Mouse (Mus musculus) MEL (cell line): ENCODE results near the gene Tulp1.

Experiments
- CHD2 ChIP-seq: IDR thresholded peaks from 2 replicates; pipeline ENCODE4 v1.6.1; 2011; ENCODE audit warnings: low read length, improper control_type of control experiment
- CTCF ChIP-seq, 3 experiments: IDR thresholded peaks in 2 of 3; conservative IDR thresholded peaks in 1 of 3; 2 replicates each; pipeline ENCODE4 v1.5.1; 2011 to 2012; ENCODE audit warnings: low read length in 3 of 3, low read depth in 2 of 3, mild to moderate bottlenecking in 2 of 3, improper control_type of control experiment in 1 of 3, inconsistent platforms in 1 of 3, mixed read lengths in 1 of 3, moderate library complexity in 1 of 3; ENCODE audit not compliant: control insufficient read depth in 1 of 3, insufficient read depth in 1 of 3, poor library complexity in 1 of 3, severe bottlenecking in 1 of 3
- JUND ChIP-seq: IDR thresholded peaks from 2 replicates; pipeline ENCODE4 v1.6.1; 2011; ENCODE audit warnings: low read depth, mild to moderate bottlenecking, improper control_type of control experiment, low read length
- MXI1 ChIP-seq: IDR thresholded peaks from 2 replicates; pipeline ENCODE4 v1.6.1; 2011; ENCODE audit warnings: mild to moderate bottlenecking, low read depth, low read length, improper control_type of control experiment
- NRF1 ChIP-seq: IDR thresholded peaks from 2 replicates; pipeline ENCODE4 v1.6.1; 2014; ENCODE audit warnings: low read depth, mild to moderate bottlenecking, inconsistent platforms, low read length, improper control_type of control experiment, moderate library complexity; ENCODE audit not compliant: poor library complexity, insufficient read depth, severe bottlenecking
- POLR2A ChIP-seq, 2 experiments: IDR thresholded peaks; 2 replicates each; pipeline ENCODE4 v1.6.1; 2011 to 2012; ENCODE audit warnings: low read length in 2 of 2, mild to moderate bottlenecking in 2 of 2, control low read depth in 1 of 2, improper control_type of control experiment in 1 of 2, low read depth in 1 of 2, moderate library complexity in 1 of 2; ENCODE audit not compliant: control insufficient read depth in 1 of 2, insufficient read depth in 1 of 2, poor library complexity in 1 of 2
- POLR2AphosphoS2 ChIP-seq: IDR thresholded peaks from 2 replicates; pipeline ENCODE4 v1.6.1; 2011; ENCODE audit warnings: low read length, improper control_type of control experiment
- SIN3A ChIP-seq: IDR thresholded peaks from 2 replicates; pipeline ENCODE4 v1.6.1; 2012; ENCODE audit warnings: low read length, improper control_type of control experiment, inconsistent platforms
- USF1 ChIP-seq: IDR thresholded peaks from 2 replicates; pipeline ENCODE4 v1.6.1; 2014; ENCODE audit warnings: low read depth, mild to moderate bottlenecking, inconsistent platforms, low read length, improper control_type of control experiment, moderate library complexity
- ZC3H11A ChIP-seq: IDR thresholded peaks from 2 replicates; pipeline ENCODE4 v1.6.1; 2012; ENCODE audit warnings: low read depth, mild to moderate bottlenecking, inconsistent platforms, low read length, improper control_type of control experiment
- ZKSCAN1 ChIP-seq: IDR thresholded peaks from 2 replicates; pipeline ENCODE4 v1.6.1; 2012; ENCODE audit warnings: low read depth, mild to moderate bottlenecking, inconsistent platforms, low read length, improper control_type of control experiment, moderate library complexity

DNA sequence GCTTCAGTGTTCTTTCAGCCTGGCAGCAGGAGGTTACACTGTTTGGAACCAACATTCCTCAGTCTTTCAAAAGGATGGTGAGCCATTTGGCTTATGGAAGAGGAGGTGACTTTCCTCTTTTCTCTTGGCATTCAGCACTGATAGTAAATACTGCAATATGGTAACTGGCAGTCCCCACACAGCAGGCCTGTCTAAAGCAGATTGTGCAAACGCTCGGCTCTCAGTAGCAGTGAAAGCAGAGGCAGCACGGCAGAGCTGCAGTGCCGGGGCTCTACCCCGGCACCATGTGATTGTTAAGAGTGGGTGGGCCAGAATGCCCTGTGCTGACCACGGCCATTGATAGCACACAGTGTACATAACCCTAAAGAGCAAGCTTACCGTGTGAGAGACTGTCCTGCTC is 41.4 kb upstream of the Tulp1 start:
- no peak for TF ChIP-seq JUND
- no peak for TF ChIP-seq SIN3A
- TF ChIP-seq CTCF (IDR thresholded peaks at IDR 0.05 in 2 of 3, conservative IDR thresholded peaks at IDR 0.05 in 1 of 3; ENCODE audit: control insufficient read depth in 1 of 3, insufficient read depth in 1 of 3, low read depth in 2 of 3, low read length in 3 of 3, poor library complexity in 1 of 3, severe bottlenecking in 1 of 3): no peak
- no peak for TF ChIP-seq POLR2A (IDR thresholded peaks at IDR 0.05; ENCODE audit: control insufficient read depth in 1 of 2, insufficient read depth in 1 of 2, low read depth in 1 of 2, low read length in 2 of 2, poor library complexity in 1 of 2)
- TF ChIP-seq ZKSCAN1: no peak
- no peak for TF ChIP-seq NRF1
- TF ChIP-seq CHD2: no peak
- no peak for TF ChIP-seq ZC3H11A
- no peak for TF ChIP-seq USF1
- no peak for TF ChIP-seq MXI1
- TF ChIP-seq POLR2AphosphoS2: no peak
